17 mouse cellular contexts compared by ENCODE assay signal in the genomic region with DNA sequence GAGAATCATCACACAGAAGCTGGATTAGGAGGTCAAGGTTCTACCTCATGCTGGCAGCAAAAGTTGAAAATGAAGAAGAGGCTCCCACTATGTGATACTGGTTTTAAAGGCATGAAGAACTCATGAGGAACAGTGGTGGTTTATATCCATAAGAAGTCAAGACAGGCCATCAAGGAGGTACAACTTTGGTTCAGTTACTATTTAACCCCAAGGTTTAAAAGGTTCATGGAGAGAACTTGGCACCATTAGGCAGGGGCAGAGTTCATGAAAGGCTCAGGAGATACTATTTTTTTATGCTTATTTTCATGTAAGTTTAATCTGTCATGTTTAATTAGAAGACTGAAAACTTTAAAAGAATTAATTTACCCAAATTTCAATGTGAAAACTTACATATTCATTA.
"Had no signal": no experiment of that assay in that cellular context is flagged by ENCODE, and none has a peak within 500 bp of the region (broad histone marks: within the 10 kb centered on the region; RNA-seq: fewer than 3 reads in every experiment).

No protein-coding gene starts in this region.

- DNase-seq: layer of hippocampus, postnatal 36 days; lung, adult 18-20 months; lung, postnatal 10 days; lung, postnatal 36 days; right cerebral cortex, postnatal 14 days; right cerebral cortex, postnatal 4 days; thymus, adult 2 months; thymus, postnatal 14 days; thymus, postnatal 4 days had no signal

- H3K36me3 ChIP-seq: liver, embryonic 12.5 days; liver, embryonic 15.5 days; lung, embryonic 15.5 days; midbrain, embryonic 10.5 days; midbrain, embryonic 13.5 days had no signal

- H3K27ac ChIP-seq: left cerebral cortex, adult 2 months; liver, embryonic 12.5 days; liver, embryonic 15.5 days; lung, embryonic 15.5 days; midbrain, embryonic 10.5 days; midbrain, embryonic 13.5 days; stomach, postnatal 0 days had no signal

- H3K27me3 ChIP-seq: liver, embryonic 12.5 days; liver, embryonic 15.5 days; lung, embryonic 15.5 days; megakaryocyte, embryonic 14.5 days; midbrain, embryonic 13.5 days had no signal

- H3K4me3 ChIP-seq: left cerebral cortex, adult 2 months; liver, embryonic 12.5 days; liver, embryonic 15.5 days; lung, embryonic 15.5 days; megakaryocyte, embryonic 14.5 days; midbrain, embryonic 10.5 days; midbrain, embryonic 13.5 days had no signal

- H3K4me1 ChIP-seq: liver, embryonic 12.5 days; liver, embryonic 15.5 days; lung, embryonic 15.5 days; megakaryocyte, embryonic 14.5 days; midbrain, embryonic 10.5 days; midbrain, embryonic 13.5 days had no signal

- H3K9me3 ChIP-seq: liver, embryonic 12.5 days; liver, embryonic 15.5 days; lung, embryonic 15.5 days; megakaryocyte, embryonic 14.5 days; midbrain, embryonic 10.5 days; midbrain, embryonic 13.5 days had no signal
